Mouse (Mus musculus): Measurements from ENCODE around the gene Cd276. TPM values are rescaled to one million over a fixed set of nuclear protein-coding genes. Genes with fewer than 3 reads are reported as not detected.

Gene Cd276
- total and polyA plus RNA-seq, 3 experiments = 0.55 to 1.3 (median 0.78) TPM

DNA sequence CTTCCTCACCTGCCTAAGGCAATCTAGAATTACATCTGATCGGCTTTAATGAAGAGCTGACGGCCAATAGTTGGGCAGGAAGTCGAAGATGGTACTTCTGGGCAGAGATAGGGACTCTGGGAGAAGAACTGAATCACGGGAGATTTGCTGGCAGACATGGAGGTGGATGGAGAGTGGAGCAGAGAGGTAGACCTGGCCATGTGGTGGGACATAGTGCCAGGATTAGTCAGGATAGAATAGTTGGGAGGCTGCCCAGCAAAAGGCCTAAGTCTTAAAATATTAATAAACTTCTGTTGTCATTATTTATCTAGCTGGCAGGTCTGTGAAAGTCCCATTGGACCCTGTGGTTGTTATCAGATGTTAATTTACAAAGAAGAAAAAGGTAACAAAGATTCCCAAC lies 30.1 kb downstream of the Cd276 start:
- Histone ChIP-seq H3K27me3 (replicated peaks) (no peaks in the 10 kb centered on the region), H3K9ac (ENCODE audit: insufficient read depth, low read depth) (no peak overlapping the region), H3K36me3 (replicated peaks in 1 of 2; ENCODE audit: control insufficient read depth in 1 of 2, insufficient read depth in 1 of 2, low read length in 1 of 2) (no peaks in the 10 kb centered on the region), H3K4me1 (ENCODE audit: control insufficient read depth in 1 of 2, insufficient read depth in 2 of 2) (peaks cover 6 to 34% of the 10 kb centered on the region in 2 experiments), H3K9me3 (replicated peaks; ENCODE audit: low read length) (no peaks in the 10 kb centered on the region), H3K27ac (ENCODE audit: insufficient read depth, low read depth) (no peak overlapping the region), H3K4me2 (ENCODE audit: insufficient read depth, low read depth, poor library complexity, severe bottlenecking) (no peak overlapping the region), H3K79me2 (replicated peaks; ENCODE audit: control insufficient read depth, extremely low read depth, insufficient read depth, poor library complexity, severe bottlenecking) (no peaks in the 10 kb centered on the region), H3K4me3 (replicated peaks in 1 of 3; ENCODE audit: low read depth in 2 of 3, low read length in 2 of 3, poor library complexity in 1 of 3) (no peak overlapping the region)
- in situ Hi-C loops (cut with MboI; ENCODE audit: low pct_ligation_motif_present, low pct_unique_long_range_greater_than_20kb, low sequenced_read_pairs) = no loop called here
- dilution Hi-C loops (cut with MboI; ENCODE audit: extremely low pct_ligation_motif_present, extremely low pct_unique_long_range_greater_than_20kb, low sequenced_read_pairs) = no loop called here
- DNase-seq (ENCODE audit: extremely low read depth) = no peak
- TF ChIP-seq MAZ (IDR thresholded peaks at IDR 0.05; ENCODE audit: low read depth, low read length) = no peak

DNA sequence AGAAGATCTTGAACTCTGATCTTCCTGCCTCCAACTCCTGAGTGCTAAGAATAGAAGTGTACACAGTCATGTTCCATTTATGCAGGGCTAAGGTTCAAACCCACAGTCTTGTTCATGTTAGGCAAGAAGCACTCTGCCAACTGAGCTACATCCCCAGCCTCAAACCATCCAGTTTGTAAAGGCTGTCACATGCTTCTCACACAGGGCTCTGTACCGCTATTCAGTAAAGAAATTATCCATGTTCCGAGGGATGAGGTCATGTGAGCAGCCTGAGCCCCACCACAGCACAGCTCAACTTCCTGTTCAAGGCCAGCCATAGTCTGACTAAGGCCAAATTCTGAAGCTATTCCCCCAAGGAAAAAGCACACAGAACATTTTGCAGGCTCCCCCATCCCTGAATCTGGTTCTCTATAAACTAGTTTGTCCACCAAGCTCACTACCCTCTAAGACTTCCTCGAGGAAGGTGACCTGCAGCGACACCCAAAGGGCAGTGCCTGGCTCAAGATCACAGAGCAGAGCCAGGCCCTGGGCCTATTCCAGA lies 33.3 kb downstream of the Cd276 start:
- no peak overlapping the region for H3K9ac ChIP-seq (ENCODE audit: insufficient read depth, low read depth)
- no peaks in the 10 kb centered on the region for H3K79me2 ChIP-seq (replicated peaks; ENCODE audit: control insufficient read depth, extremely low read depth, insufficient read depth, poor library complexity, severe bottlenecking)
- no peak overlapping the region for H3K4me2 ChIP-seq (ENCODE audit: insufficient read depth, low read depth, poor library complexity, severe bottlenecking)
- no peaks in the 10 kb centered on the region for H3K36me3 ChIP-seq (replicated peaks in 1 of 2; ENCODE audit: control insufficient read depth in 1 of 2, insufficient read depth in 1 of 2, low read length in 1 of 2)
- in situ Hi-C loops (cut with MboI; ENCODE audit: low pct_ligation_motif_present, low pct_unique_long_range_greater_than_20kb, low sequenced_read_pairs) (no loop called here), dilution Hi-C loops (cut with MboI; ENCODE audit: extremely low pct_ligation_motif_present, extremely low pct_unique_long_range_greater_than_20kb, low sequenced_read_pairs) (no loop called here)
- H3K27ac ChIP-seq (ENCODE audit: insufficient read depth, low read depth) = no peak overlapping the region
- H3K9me3 ChIP-seq (replicated peaks; ENCODE audit: low read length) = no peaks in the 10 kb centered on the region
- H3K27me3 ChIP-seq (replicated peaks) = no peaks in the 10 kb centered on the region
- TF ChIP-seq USF1 (IDR thresholded peaks at IDR 0.05; ENCODE audit: low read depth, low read length) (no peak), BHLHE40 (IDR thresholded peaks at IDR 0.05; ENCODE audit: low read depth, low read length) (0 out of 2 replicates have a peak, but pooled peaks have one; percentile 17), POLR2AphosphoS2 (IDR thresholded peaks at IDR 0.05; ENCODE audit: low read depth, low read length) (no peak), POLR2A (IDR thresholded peaks at IDR 0.05; ENCODE audit: low read depth, low read length) (no peak), JUND (conservative IDR thresholded peaks at IDR 0.05; ENCODE audit: low read depth, low read length) (no peak), RAD21 (IDR thresholded peaks at IDR 0.05; ENCODE audit: low read depth, low read length) (no peak; the same call in 1 of the 2 replicates), ZKSCAN1 (IDR thresholded peaks at IDR 0.05; ENCODE audit: borderline replicate concordance, low read depth, low read length) (no peak), CTCF (conservative IDR thresholded peaks at IDR 0.05 in 1 of 2, IDR thresholded peaks at IDR 0.05 in 1 of 2; ENCODE audit: low read depth in 2 of 2, low read length in 2 of 2) (peak in 1 of 2 experiments; percentile 13; a peak in 1 of 4 replicates), MAX (IDR thresholded peaks at IDR 0.05; ENCODE audit: low read length) (no peak), ETS1 (conservative IDR thresholded peaks at IDR 0.05; ENCODE audit: low read depth, low read length) (no peak)
- no peak for DNase-seq (ENCODE audit: extremely low read depth)
- H3K4me1 ChIP-seq (ENCODE audit: control insufficient read depth in 1 of 2, insufficient read depth in 2 of 2) = peaks cover 17 to 52% of the 10 kb centered on the region in 2 experiments
- H3K4me3 ChIP-seq (replicated peaks in 1 of 3; ENCODE audit: low read depth in 2 of 3, low read length in 2 of 3, poor library complexity in 1 of 3) = no peak overlapping the region

DNA sequence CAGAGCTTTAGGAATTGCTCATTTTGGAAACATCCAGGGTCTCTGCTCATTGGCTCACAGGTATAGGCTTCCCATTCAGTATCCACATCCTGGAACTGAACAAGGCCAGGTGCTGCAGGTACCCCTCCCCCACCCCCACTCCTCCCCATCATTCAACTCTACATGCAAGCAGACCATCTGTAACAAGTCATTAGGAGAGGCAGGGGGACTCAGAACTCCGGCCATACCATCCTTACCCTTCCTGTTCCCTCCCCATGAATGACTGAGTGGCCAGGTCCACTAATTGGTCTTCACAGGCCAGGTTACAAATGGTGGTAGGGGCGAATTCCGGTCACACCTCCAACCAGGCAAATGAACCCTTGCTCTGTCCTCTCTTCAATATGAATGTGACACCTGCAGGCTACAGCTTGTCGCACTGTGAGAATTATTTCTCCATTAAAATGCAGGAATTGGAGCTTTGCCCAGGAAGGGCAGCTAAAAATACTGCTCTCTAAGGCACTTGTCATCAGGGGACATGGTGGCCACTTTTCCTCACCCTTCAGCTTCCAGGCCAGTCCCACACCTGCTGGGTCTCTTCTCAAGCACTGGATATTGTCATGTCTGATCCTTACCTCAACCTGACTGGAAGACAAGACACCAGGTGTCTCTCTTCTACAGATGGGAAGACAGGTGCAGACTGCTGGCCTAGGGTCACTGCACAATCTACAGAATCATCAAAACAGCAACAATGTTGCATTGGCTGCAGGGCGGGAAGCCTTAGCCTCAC lies 34.2 kb downstream of the Cd276 start:
- no peak overlapping the region for H3K9ac ChIP-seq (ENCODE audit: insufficient read depth, low read depth)
- H3K4me2 ChIP-seq (ENCODE audit: insufficient read depth, low read depth, poor library complexity, severe bottlenecking) = no peak overlapping the region
- H3K4me3 ChIP-seq (replicated peaks in 1 of 3; ENCODE audit: low read depth in 2 of 3, low read length in 2 of 3, poor library complexity in 1 of 3) = no peak overlapping the region
- in situ Hi-C loops (cut with MboI; ENCODE audit: low pct_ligation_motif_present, low pct_unique_long_range_greater_than_20kb, low sequenced_read_pairs) (no loop called here), dilution Hi-C loops (cut with MboI; ENCODE audit: extremely low pct_ligation_motif_present, extremely low pct_unique_long_range_greater_than_20kb, low sequenced_read_pairs) (no loop called here)
- DNase-seq (ENCODE audit: extremely low read depth) = no peak
- TF ChIP-seq MAX (IDR thresholded peaks at IDR 0.05; ENCODE audit: low read length) = no peak
- TF ChIP-seq TBP (conservative IDR thresholded peaks at IDR 0.05; ENCODE audit: low read depth, low read length) = no peak
- no peak for TF ChIP-seq MAFK (IDR thresholded peaks at IDR 0.05; ENCODE audit: insufficient replicate concordance, low read length)
- no peak for TF ChIP-seq HCFC1 (IDR thresholded peaks at IDR 0.05; ENCODE audit: low read depth, low read length)
- no peaks in the 10 kb centered on the region for H3K27me3 ChIP-seq (replicated peaks)
- H3K9me3 ChIP-seq (replicated peaks; ENCODE audit: low read length) = no peaks in the 10 kb centered on the region
- no peaks in the 10 kb centered on the region for H3K36me3 ChIP-seq (replicated peaks in 1 of 2; ENCODE audit: control insufficient read depth in 1 of 2, insufficient read depth in 1 of 2, low read length in 1 of 2)
- peaks cover 17 to 61% of the 10 kb centered on the region in 2 experiments for H3K4me1 ChIP-seq (ENCODE audit: control insufficient read depth in 1 of 2, insufficient read depth in 2 of 2)
- H3K79me2 ChIP-seq (replicated peaks; ENCODE audit: control insufficient read depth, extremely low read depth, insufficient read depth, poor library complexity, severe bottlenecking) = no peaks in the 10 kb centered on the region
- no peak overlapping the region for H3K27ac ChIP-seq (ENCODE audit: insufficient read depth, low read depth)
